Mouse (Mus musculus): ENCODE measurements around the gene Gm9817. TPM values are rescaled to one million over a fixed set of nuclear protein-coding genes. Genes with fewer than 3 reads are reported as not detected.

The Gm9817 gene
- polyA plus RNA-seq, 1 experiment, result 0.31 TPM

DNA sequence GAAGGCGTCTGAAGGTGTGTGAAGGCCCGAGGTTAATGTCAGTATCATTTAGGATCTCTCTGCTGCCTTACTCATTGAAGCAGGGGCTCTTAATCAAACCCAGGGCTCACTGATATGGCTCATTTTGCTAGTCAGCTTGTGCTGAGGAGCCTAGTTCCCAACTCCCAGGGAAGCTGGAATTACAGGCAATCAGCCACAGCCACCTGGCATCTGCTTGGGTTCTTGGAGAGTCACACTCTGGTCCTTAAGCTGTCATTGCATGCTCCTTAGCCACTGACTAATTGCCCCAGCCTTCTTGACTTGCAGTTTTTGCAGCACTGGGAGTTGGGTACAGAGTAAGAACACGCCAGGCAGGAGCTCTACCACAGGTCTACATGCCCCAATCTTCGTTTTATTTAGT lies 42.1 kb upstream of the Gm9817 start:
- H3K36me3 ChIP-seq (ENCODE audit: control insufficient read depth, insufficient read depth, low read length), result no peaks in the 10 kb centered on the region
- H3K4me1 ChIP-seq (ENCODE audit: control insufficient read depth, insufficient read depth, low read length), result no peaks in the 10 kb centered on the region
- H3K27me3 ChIP-seq (ENCODE audit: control insufficient read depth, insufficient read depth, low read length), result no peaks in the 10 kb centered on the region
- no peak for TF ChIP-seq POLR2A (IDR thresholded peaks at IDR 0.05; ENCODE audit: control insufficient read depth, low read depth, low read length)
- no peak for TF ChIP-seq CTCF (IDR thresholded peaks at IDR 0.05; ENCODE audit: control insufficient read depth, insufficient read depth, insufficient replicate concordance, low read depth, low read length)
- H3K4me3 ChIP-seq (ENCODE audit: control insufficient read depth, low read depth, low read length), result no peak overlapping the region
- no peak overlapping the region for H3K27ac ChIP-seq (ENCODE audit: control insufficient read depth, insufficient read depth, low read depth, low read length)

DNA sequence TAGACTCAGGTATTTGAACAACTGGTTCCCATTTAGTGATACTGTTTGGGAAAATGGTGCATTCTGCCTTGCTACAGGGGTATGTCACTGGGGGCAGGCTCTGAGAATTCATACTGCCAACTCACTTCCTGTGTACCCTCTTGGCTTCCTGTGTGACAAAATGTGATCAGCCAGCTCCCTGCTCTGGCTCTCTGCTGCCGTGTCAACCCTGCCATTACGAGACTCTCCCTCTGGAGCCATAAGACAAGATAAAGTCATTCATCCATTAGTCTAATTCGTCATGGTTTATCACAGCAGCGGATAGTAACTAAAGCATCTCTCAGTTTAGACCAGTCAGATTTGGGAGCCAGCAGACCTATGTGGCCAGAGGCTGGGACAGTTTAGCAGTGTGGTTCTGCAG lies 38.3 kb upstream of the Gm9817 start:
- H3K27ac ChIP-seq (ENCODE audit: control insufficient read depth, insufficient read depth, low read depth, low read length), result no peak overlapping the region

GRCm38 (mm10) chr13:45040741-45041140 lies 37.8 kb upstream of the Gm9817 start:
- Histone ChIP-seq H3K4me1 (ENCODE audit: control insufficient read depth, insufficient read depth, low read length) (no peaks in the 10 kb centered on the region), H3K36me3 (ENCODE audit: control insufficient read depth, insufficient read depth, low read length) (no peaks in the 10 kb centered on the region), H3K27me3 (ENCODE audit: control insufficient read depth, insufficient read depth, low read length) (no peaks in the 10 kb centered on the region), H3K27ac (ENCODE audit: control insufficient read depth, insufficient read depth, low read depth, low read length) (no peak overlapping the region), H3K4me3 (ENCODE audit: control insufficient read depth, low read depth, low read length) (no peak overlapping the region)
- TF ChIP-seq POLR2A (IDR thresholded peaks at IDR 0.05; ENCODE audit: control insufficient read depth, low read depth, low read length) (no peak), CTCF (IDR thresholded peaks at IDR 0.05; ENCODE audit: control insufficient read depth, insufficient read depth, insufficient replicate concordance, low read depth, low read length) (no peak)

More for the DNA sequence above, 38.3 kb upstream of the Gm9817 start:
- no peaks in the 10 kb centered on the region for H3K27me3 ChIP-seq (ENCODE audit: control insufficient read depth, insufficient read depth, low read length)
- no peak overlapping the region for H3K4me3 ChIP-seq (ENCODE audit: control insufficient read depth, low read depth, low read length)
- no peak for TF ChIP-seq CTCF (IDR thresholded peaks at IDR 0.05; ENCODE audit: control insufficient read depth, insufficient read depth, insufficient replicate concordance, low read depth, low read length)
- TF ChIP-seq POLR2A (IDR thresholded peaks at IDR 0.05; ENCODE audit: control insufficient read depth, low read depth, low read length), result no peak
- no peaks in the 10 kb centered on the region for H3K4me1 ChIP-seq (ENCODE audit: control insufficient read depth, insufficient read depth, low read length)
- no peaks in the 10 kb centered on the region for H3K36me3 ChIP-seq (ENCODE audit: control insufficient read depth, insufficient read depth, low read length)

GRCm38 (mm10) chr13:45043466-45043865 lies 35.0 kb upstream of the Gm9817 start:
- H3K4me3 ChIP-seq (ENCODE audit: control insufficient read depth, low read depth, low read length), result no peak overlapping the region
- H3K36me3 ChIP-seq (ENCODE audit: control insufficient read depth, insufficient read depth, low read length), result no peaks in the 10 kb centered on the region
- H3K27me3 ChIP-seq (ENCODE audit: control insufficient read depth, insufficient read depth, low read length), result no peaks in the 10 kb centered on the region
- no peak for TF ChIP-seq POLR2A (IDR thresholded peaks at IDR 0.05; ENCODE audit: control insufficient read depth, low read depth, low read length)
- H3K4me1 ChIP-seq (ENCODE audit: control insufficient read depth, insufficient read depth, low read length), result no peaks in the 10 kb centered on the region
- no peak overlapping the region for H3K27ac ChIP-seq (ENCODE audit: control insufficient read depth, insufficient read depth, low read depth, low read length)

DNA sequence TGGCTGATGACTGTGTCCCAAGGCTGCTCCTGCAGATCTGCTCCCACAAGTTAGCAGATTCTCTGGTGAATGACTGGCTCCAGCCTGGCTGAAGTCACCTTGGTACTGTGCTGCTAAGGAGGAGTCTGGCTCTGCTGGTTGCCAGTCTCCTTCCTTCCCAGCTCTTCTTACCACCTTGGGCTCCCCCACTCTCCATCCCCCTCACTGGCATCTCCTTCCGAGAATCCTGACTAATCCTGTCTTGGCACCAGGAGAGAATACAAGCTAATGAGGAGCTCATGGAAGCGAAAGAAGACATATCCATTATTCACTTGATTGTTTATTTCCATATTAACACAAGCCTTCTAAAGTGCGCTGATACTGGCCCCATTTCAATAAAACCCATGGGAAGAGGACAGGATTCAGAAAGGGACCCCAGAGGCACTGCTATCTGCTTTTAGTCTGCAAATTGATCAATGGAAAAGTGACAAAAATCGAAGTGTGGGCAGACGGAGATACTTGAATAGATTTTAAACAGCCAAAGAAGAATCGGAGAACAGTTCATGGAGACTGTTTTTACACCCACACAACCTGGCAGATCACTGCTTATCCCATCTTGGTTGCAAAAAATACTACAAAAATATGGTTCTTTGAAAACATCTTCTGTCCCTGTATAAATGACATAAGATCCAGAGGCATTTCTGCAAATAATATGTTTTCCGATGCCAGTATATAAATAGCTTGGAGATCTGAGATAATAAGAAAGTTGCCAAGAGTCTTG lies 29.1 kb upstream of the Gm9817 start:
- Histone ChIP-seq H3K36me3 (ENCODE audit: control insufficient read depth, insufficient read depth, low read length) (no peaks in the 10 kb centered on the region), H3K4me3 (ENCODE audit: control insufficient read depth, low read depth, low read length) (no peak overlapping the region), H3K4me1 (ENCODE audit: control insufficient read depth, insufficient read depth, low read length) (no peaks in the 10 kb centered on the region), H3K27me3 (ENCODE audit: control insufficient read depth, insufficient read depth, low read length) (no peaks in the 10 kb centered on the region), H3K27ac (ENCODE audit: control insufficient read depth, insufficient read depth, low read depth, low read length) (no peak overlapping the region)
- TF ChIP-seq POLR2A (IDR thresholded peaks at IDR 0.05; ENCODE audit: control insufficient read depth, low read depth, low read length), result no peak
- no peak for TF ChIP-seq CTCF (IDR thresholded peaks at IDR 0.05; ENCODE audit: control insufficient read depth, insufficient read depth, insufficient replicate concordance, low read depth, low read length)

GRCm38 (mm10) chr13:45052805-45053204 lies 25.7 kb upstream of the Gm9817 start:
- no peaks in the 10 kb centered on the region for H3K36me3 ChIP-seq (ENCODE audit: control insufficient read depth, insufficient read depth, low read length)
- no peak overlapping the region for H3K4me3 ChIP-seq (ENCODE audit: control insufficient read depth, low read depth, low read length)
- H3K27ac ChIP-seq (ENCODE audit: control insufficient read depth, insufficient read depth, low read depth, low read length), result no peak overlapping the region
- no peaks in the 10 kb centered on the region for H3K4me1 ChIP-seq (ENCODE audit: control insufficient read depth, insufficient read depth, low read length)
- no peaks in the 10 kb centered on the region for H3K27me3 ChIP-seq (ENCODE audit: control insufficient read depth, insufficient read depth, low read length)
- TF ChIP-seq POLR2A (IDR thresholded peaks at IDR 0.05; ENCODE audit: control insufficient read depth, low read depth, low read length), result no peak
- no peak for TF ChIP-seq CTCF (IDR thresholded peaks at IDR 0.05; ENCODE audit: control insufficient read depth, insufficient read depth, insufficient replicate concordance, low read depth, low read length)

DNA sequence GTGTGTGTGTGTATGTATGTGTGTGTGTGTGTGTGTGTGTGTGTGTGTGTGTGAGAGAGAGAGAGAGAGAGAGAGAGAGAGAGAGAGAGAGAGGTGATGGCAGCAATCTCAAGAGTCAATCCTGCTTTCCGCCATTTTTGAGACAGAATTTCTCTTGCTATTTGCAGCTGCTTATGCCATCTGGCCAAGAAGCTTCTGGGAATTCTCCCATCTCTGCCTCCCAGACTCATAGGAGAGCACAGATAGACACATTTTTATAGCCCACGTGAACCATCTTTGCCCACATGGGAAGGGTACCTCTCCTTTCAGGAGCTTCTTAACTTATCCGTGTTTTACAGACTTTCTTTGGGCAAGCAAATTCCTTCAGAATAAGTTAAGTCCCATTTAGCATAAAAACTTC lies 24.6 kb upstream of the Gm9817 start:
- no peaks in the 10 kb centered on the region for H3K36me3 ChIP-seq (ENCODE audit: control insufficient read depth, insufficient read depth, low read length)
- H3K4me3 ChIP-seq (ENCODE audit: control insufficient read depth, low read depth, low read length), result no peak overlapping the region
- H3K27me3 ChIP-seq (ENCODE audit: control insufficient read depth, insufficient read depth, low read length), result no peaks in the 10 kb centered on the region
- TF ChIP-seq POLR2A (IDR thresholded peaks at IDR 0.05; ENCODE audit: control insufficient read depth, low read depth, low read length) (no peak), CTCF (IDR thresholded peaks at IDR 0.05; ENCODE audit: control insufficient read depth, insufficient read depth, insufficient replicate concordance, low read depth, low read length) (no peak)
- no peaks in the 10 kb centered on the region for H3K4me1 ChIP-seq (ENCODE audit: control insufficient read depth, insufficient read depth, low read length)
- H3K27ac ChIP-seq (ENCODE audit: control insufficient read depth, insufficient read depth, low read depth, low read length), result no peak overlapping the region

Data from testis, adult 2 months (tissue).